Mouse (Mus musculus): ENCODE data around the gene Dbr1. TPM values are rescaled to one million over a fixed set of nuclear protein-coding genes. Genes with fewer than 3 reads are reported as not detected.
A peak's percentile ranks its signal among the peaks of the same experiment; 100 is the strongest.
"Not testable (repeated sequence)": the region's sequence is repeated elsewhere in the genome, so short reads cannot be mapped to it uniquely, and the experiment has no call there.

The Dbr1 gene
- polyA plus RNA-seq, 1 experiment from 2014 or later, result 42.7 TPM

DNA sequence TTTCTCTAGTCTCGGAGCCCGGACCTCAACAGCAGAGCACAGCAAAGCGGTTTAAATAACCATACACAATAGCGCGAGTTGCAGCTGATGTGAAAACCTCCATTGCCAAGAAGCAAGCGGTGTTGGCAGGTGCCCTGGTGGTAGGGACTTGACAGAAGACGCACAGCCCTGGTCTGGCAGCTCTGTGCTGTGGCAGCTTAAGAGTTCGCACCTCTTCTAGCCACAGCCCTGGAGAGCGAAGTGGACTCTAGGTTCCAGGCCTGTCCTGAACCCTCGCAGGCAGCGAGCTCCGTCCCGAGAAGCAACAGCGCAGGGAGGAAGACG, 7.6 kb upstream of the Dbr1 start:
- Histone ChIP-seq H3K4me1 (peaks cover 20% of the 10 kb centered on the region), H3K27ac (replicated peaks) (peak overlapping the region; percentile 99), H3K9me3 (no peaks in the 10 kb centered on the region), H3K4me3 (peak overlapping the region; percentile 99), H3K27me3 (replicated peaks; ENCODE audit: low read depth, poor library complexity, severe bottlenecking) (peaks cover 5% of the 10 kb centered on the region; the same call in 1 of the 2 replicates), H3K36me3 (replicated peaks) (no peaks in the 10 kb centered on the region)
- no peak for DNase-seq (ENCODE audit: low spot score)
- 2% methylated on average over 15 of the region's 15 CpGs for WGBS

- DNase-seq (ENCODE audit: low spot score), result peak; percentile 94
- peak within 1 kb of the TSS; percentile 99 for H3K4me3 ChIP-seq
- peak within 1 kb of the TSS; percentile 99 for H3K27ac ChIP-seq (replicated peaks)
- peaks cover 5% of the 10 kb centered on the region; the same call in 1 of the 2 replicates for H3K27me3 ChIP-seq (replicated peaks; ENCODE audit: low read depth, poor library complexity, severe bottlenecking)
- H3K9me3 ChIP-seq, result no peaks in the 10 kb centered on the region
- WGBS, result under 1% methylated on average over 70 of the region's 70 CpGs
- H3K4me1 ChIP-seq, result peaks cover 20% of the 10 kb centered on the region
- H3K36me3 ChIP-seq (replicated peaks), result no peaks in the 10 kb centered on the region
These were observed 7.1 kb upstream of the Dbr1 start, which contains the start of gene Armc8 for GRCm38 (mm10) chr9:99568347-99569070. Armc8 (minus strand) TSS chr9:99568899.

- no peaks in the 10 kb centered on the region for H3K9me3 ChIP-seq
- WGBS, result 2% methylated on average over 9 of the region's 9 CpGs
- H3K4me1 ChIP-seq, result peaks cover 20% of the 10 kb centered on the region
- no peak for DNase-seq (ENCODE audit: low spot score)
- no peaks in the 10 kb centered on the region for H3K36me3 ChIP-seq (replicated peaks)
- peak overlapping the region; percentile 99 for H3K27ac ChIP-seq (replicated peaks)
- H3K27me3 ChIP-seq (replicated peaks; ENCODE audit: low read depth, poor library complexity, severe bottlenecking), result peaks cover 5% of the 10 kb centered on the region; the same call in 1 of the 2 replicates
- H3K4me3 ChIP-seq, result peak overlapping the region; percentile 99
These were observed 6.6 kb upstream of the Dbr1 start for GRCm38 (mm10) chr9:99569071-99569397.

DNA sequence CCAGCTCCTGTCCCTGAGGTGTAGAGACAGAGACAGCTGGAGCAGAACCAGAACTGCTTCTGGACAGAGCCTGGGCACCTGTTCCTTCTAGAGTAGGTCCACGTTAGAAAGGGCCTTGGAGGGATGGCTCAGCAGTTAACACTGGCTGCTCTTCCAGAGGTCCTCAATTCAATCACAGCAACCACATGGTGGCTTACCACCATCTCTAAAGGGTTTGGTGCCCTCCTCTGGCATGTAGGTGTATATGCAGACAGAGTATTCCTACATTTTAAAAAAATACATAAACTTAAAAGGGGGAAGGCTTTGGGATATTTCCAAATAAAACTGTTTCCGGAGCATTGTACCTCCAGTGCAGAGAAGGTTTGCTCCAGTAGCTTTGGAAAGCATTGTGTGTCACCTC, 5.1 kb downstream of the Dbr1 start:
- Histone ChIP-seq H3K27ac (replicated peaks) (no peak overlapping the region), H3K9me3 (no peaks in the 10 kb centered on the region), H3K4me3 (no peak overlapping the region), H3K4me1 (peaks cover 10% of the 10 kb centered on the region), H3K36me3 (replicated peaks) (peaks cover 76% of the 10 kb centered on the region), H3K27me3 (replicated peaks; ENCODE audit: low read depth, poor library complexity, severe bottlenecking) (no peaks in the 10 kb centered on the region)
- 44% methylated on average over 2 of the region's 2 CpGs for WGBS
- DNase-seq (ENCODE audit: low spot score), result no peak

DNA sequence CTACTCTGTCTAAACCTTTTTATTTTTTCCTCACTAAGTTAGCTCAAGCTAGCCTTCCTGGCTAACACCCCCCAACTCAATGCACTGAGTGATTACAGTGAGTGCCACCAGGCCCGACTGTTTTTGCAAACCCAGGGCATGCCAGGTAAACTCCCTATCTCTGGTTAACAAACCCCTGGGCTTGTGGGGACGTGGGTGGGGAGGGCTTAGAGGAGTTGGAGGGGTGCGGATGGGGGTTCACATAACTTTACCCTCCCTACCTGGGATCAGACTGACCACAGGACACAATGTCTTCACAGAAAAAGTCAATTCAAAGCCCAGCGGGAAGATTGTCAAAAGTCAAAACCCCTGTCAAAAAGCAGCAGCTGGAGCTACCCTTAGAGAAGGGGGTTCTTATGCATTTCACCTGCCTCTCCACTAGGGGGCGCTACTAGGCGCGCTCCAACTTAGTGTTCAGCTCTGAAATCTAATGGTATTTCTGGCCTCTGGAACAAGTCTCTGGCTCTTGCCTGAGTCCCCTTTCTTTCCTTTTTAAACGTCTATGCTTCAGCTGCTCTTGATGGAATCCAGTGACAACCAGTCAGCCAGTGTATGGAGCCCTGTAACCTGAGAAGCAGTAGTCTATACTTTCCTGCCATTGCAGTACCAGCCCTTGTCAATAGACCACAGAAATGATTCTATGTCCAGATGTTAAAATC, 12.1 kb downstream of the Dbr1 start:
- 30% methylated on average over 8 of the region's 8 CpGs for WGBS
- H3K36me3 ChIP-seq (replicated peaks), result peaks cover 31% of the 10 kb centered on the region
- H3K27me3 ChIP-seq (replicated peaks; ENCODE audit: low read depth, poor library complexity, severe bottlenecking), result no peaks in the 10 kb centered on the region
- H3K4me3 ChIP-seq, result no peak overlapping the region
- no peaks in the 10 kb centered on the region for H3K9me3 ChIP-seq
- H3K27ac ChIP-seq (replicated peaks), result no peak overlapping the region
- H3K4me1 ChIP-seq, result no peaks in the 10 kb centered on the region
- peak; percentile 80 for DNase-seq (ENCODE audit: low spot score)

DNA sequence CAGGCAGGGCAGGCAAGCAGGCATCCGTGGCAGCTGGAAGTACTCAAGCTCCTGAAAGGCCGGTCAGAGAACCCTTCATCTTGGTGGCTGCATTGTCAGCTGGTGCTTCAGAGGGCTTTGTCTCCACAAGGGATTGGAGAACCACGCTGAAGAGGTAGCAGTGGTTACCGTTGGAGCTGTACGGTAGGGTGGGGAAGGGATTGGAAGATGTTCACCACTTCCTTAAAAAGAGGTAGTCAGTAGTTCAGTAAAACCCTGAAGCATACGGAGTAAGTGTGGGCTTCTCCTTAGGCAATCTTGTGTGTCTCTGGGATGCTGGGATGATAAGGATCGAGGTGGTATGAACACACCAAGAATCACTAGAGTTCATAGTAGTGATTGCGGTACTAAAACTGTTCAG, 15.5 kb downstream of the Dbr1 start:
- Histone ChIP-seq H3K4me1 (no peaks in the 10 kb centered on the region), H3K27ac (replicated peaks) (no peak overlapping the region), H3K4me3 (no peak overlapping the region), H3K27me3 (replicated peaks; ENCODE audit: low read depth, poor library complexity, severe bottlenecking) (no peaks in the 10 kb centered on the region), H3K9me3 (peaks cover 3% of the 10 kb centered on the region; the same call in 1 of the 2 replicates), H3K36me3 (replicated peaks) (no peaks in the 10 kb centered on the region)
- no peak for DNase-seq (ENCODE audit: low spot score)
- 82% methylated on average over 8 of the region's 8 CpGs for WGBS

GRCm38 (mm10) chr9:99599127-99599526, 23.5 kb downstream of the Dbr1 start:
- not testable (repeated sequence) for H3K4me3 ChIP-seq; H3K9me3 ChIP-seq; DNase-seq (ENCODE audit: low spot score); H3K27ac ChIP-seq (replicated peaks); H3K27me3 ChIP-seq (replicated peaks; ENCODE audit: low read depth, poor library complexity, severe bottlenecking); H3K36me3 ChIP-seq (replicated peaks); H3K4me1 ChIP-seq
- 93% methylated on average over 6 of the region's 6 CpGs for WGBS

DNA sequence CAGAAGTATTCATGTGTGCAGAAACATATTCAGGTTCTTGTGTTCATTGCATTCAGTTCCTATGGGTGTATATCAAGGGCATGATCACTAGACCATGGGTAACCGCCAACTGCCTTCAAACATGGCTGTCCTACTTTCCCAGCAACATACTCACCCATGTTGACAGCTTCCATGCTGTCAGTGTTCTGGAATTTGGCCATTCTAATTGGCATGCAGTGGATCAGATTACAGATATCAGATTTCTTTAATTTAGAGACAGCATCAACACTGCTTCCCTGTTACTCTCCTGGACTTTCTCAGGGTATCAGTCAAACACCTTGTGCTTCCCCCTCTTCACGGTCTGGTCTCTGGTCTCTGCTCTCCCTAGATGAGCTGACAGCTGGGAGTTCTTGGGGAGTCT, 28.0 kb downstream of the Dbr1 start:
- Histone ChIP-seq H3K4me1 (peaks cover 9% of the 10 kb centered on the region; the same call in 1 of the 2 replicates), H3K27ac (replicated peaks) (no peak overlapping the region), H3K27me3 (replicated peaks; ENCODE audit: low read depth, poor library complexity, severe bottlenecking) (no peaks in the 10 kb centered on the region), H3K9me3 (no peaks in the 10 kb centered on the region), H3K36me3 (replicated peaks) (no peaks in the 10 kb centered on the region), H3K4me3 (no peak overlapping the region)
- 65% methylated on average over 2 of the region's 2 CpGs for WGBS
- no peak for DNase-seq (ENCODE audit: low spot score)

- WGBS, result 56% methylated on average over 2 of the region's 2 CpGs
- H3K4me3 ChIP-seq, result no peak within 1 kb of the TSS
- H3K9me3 ChIP-seq, result no peaks in the 10 kb centered on the region
- DNase-seq (ENCODE audit: low spot score), result no peak
- H3K4me1 ChIP-seq, result no peaks in the 10 kb centered on the region
- H3K36me3 ChIP-seq (replicated peaks), result no peaks in the 10 kb centered on the region
- no peaks in the 10 kb centered on the region for H3K27me3 ChIP-seq (replicated peaks; ENCODE audit: low read depth, poor library complexity, severe bottlenecking)
- no peak within 1 kb of the TSS for H3K27ac ChIP-seq (replicated peaks)
These were observed 36.6 kb downstream of the Dbr1 start, which contains the start of gene A4gnt for GRCm38 (mm10) chr9:99612202-99612601. A4gnt (plus strand) TSS chr9:99612502.

GRCm38 (mm10) chr9:99619688-99620087, 44.1 kb downstream of the Dbr1 start:
- no peak for DNase-seq (ENCODE audit: low spot score)
- no peaks in the 10 kb centered on the region for H3K9me3 ChIP-seq
- H3K27me3 ChIP-seq (replicated peaks; ENCODE audit: low read depth, poor library complexity, severe bottlenecking), result no peaks in the 10 kb centered on the region
- no peak overlapping the region for H3K27ac ChIP-seq (replicated peaks)
- no peak overlapping the region for H3K4me3 ChIP-seq
- 92% methylated on average over 8 of the region's 8 CpGs for WGBS
- H3K4me1 ChIP-seq, result no peaks in the 10 kb centered on the region
- H3K36me3 ChIP-seq (replicated peaks), result no peaks in the 10 kb centered on the region

- 91% methylated on average over 11 of the region's 11 CpGs for WGBS
- H3K36me3 ChIP-seq (replicated peaks), result no peaks in the 10 kb centered on the region
- no peaks in the 10 kb centered on the region for H3K4me1 ChIP-seq
- no peak overlapping the region for H3K27ac ChIP-seq (replicated peaks)
- H3K9me3 ChIP-seq, result no peaks in the 10 kb centered on the region
- no peaks in the 10 kb centered on the region for H3K27me3 ChIP-seq (replicated peaks; ENCODE audit: low read depth, poor library complexity, severe bottlenecking)
- no peak for DNase-seq (ENCODE audit: low spot score)
- no peak overlapping the region for H3K4me3 ChIP-seq
These were observed 44.6 kb downstream of the Dbr1 start for GRCm38 (mm10) chr9:99620196-99620595.

DNA sequence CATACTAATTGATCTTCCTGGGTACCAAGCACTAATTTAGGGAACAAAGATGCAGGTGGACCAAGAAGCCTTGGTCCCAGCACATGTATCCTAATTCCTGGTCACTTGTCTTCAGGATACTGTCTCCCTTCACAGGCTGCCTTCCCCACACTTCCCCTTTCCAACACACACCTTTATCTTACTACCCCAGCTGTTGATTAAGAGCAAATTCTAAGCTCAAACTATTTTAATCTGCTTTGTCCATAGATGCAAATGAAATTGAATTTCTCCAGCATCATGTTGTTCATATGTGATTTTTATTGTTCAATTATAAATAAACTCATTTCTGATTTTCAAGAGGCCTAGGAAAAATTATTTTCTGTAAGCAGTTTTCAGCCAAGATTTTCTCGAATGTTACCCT, 46.4 kb downstream of the Dbr1 start:
- no peak overlapping the region for H3K4me3 ChIP-seq
- no peaks in the 10 kb centered on the region for H3K36me3 ChIP-seq (replicated peaks)
- no peak overlapping the region for H3K27ac ChIP-seq (replicated peaks)
- no peaks in the 10 kb centered on the region for H3K9me3 ChIP-seq
- H3K27me3 ChIP-seq (replicated peaks; ENCODE audit: low read depth, poor library complexity, severe bottlenecking), result no peaks in the 10 kb centered on the region
- 87% methylated on average over 1 of the region's 1 CpGs for WGBS
- no peak for DNase-seq (ENCODE audit: low spot score)
- no peaks in the 10 kb centered on the region for H3K4me1 ChIP-seq

DNA sequence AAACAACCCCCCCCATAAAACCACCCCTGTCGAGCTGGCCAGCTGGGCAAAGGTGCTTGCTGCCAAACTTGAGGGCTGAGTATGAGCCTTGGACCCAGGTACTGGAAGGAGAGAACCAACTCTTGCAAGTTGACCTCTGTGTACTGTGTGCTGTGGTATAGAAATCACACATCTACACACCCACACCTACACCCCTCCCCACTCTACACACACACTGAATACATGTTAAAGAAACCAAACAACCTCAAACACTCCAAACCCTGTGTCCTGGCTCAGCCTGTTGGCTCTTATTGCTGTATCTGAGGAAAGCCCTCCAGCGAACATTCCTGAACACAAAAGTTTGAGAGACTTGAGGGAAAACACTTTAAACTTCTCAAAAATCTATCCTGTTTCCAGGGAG, 47.4 kb downstream of the Dbr1 start:
- Histone ChIP-seq H3K27ac (replicated peaks) (no peak overlapping the region), H3K27me3 (replicated peaks; ENCODE audit: low read depth, poor library complexity, severe bottlenecking) (no peaks in the 10 kb centered on the region), H3K4me1 (no peaks in the 10 kb centered on the region), H3K36me3 (replicated peaks) (no peaks in the 10 kb centered on the region), H3K9me3 (no peaks in the 10 kb centered on the region), H3K4me3 (no peak overlapping the region)
- 74% methylated on average over 2 of the region's 2 CpGs for WGBS
- no peak for DNase-seq (ENCODE audit: low spot score)

Measured in embryonic facial prominence, embryonic 10.5 days (tissue).